Mouse (Mus musculus): ENCODE results near the gene Sh2b3.

Gene Sh2b3

DNA sequence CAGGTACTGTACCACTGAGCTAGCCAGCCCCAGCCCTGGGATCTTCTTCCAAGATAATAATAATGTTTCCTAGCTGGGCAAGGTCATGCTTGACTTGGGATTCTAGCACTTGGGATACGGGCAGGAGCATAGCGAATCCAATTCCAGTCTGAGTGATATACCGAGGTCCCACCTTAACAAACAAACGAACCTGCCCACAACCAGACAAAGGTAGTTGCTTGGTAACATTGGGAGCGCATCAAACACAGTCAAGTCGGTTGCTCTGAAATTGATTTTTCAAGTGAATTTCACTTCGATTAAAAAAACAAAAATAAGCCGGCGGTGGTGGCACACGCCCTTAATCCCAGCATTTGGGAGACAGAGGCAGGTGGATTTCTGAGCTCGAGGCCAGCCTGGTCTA, 8.9 kb upstream of the Sh2b3 start:
- in situ Hi-C loops (cut with MboI; ENCODE audit: low sequenced_read_pairs), result no loop called here

DNA sequence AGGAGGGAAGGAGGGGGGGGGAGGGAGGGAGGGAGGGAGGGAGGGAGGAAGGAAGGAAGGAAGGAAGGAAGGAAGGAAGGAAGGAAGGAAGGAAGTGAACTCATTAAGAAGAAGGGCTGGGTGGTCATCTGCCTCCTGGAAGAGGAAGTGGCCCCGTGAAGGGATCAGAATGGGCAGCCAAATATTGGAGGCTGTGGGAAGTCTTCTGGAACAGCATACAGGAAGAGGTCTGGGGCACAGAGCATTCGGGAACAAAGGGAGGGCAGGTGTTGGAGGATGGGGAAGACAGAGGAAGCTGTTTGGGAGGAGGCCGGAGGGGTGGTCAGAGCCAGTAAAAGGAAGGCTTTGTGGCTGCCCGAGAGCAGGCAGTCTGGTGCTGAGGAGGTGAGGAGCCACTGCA, 7.9 kb upstream of the Sh2b3 start:
- in situ Hi-C loops (cut with MboI; ENCODE audit: low sequenced_read_pairs), result no loop called here

DNA sequence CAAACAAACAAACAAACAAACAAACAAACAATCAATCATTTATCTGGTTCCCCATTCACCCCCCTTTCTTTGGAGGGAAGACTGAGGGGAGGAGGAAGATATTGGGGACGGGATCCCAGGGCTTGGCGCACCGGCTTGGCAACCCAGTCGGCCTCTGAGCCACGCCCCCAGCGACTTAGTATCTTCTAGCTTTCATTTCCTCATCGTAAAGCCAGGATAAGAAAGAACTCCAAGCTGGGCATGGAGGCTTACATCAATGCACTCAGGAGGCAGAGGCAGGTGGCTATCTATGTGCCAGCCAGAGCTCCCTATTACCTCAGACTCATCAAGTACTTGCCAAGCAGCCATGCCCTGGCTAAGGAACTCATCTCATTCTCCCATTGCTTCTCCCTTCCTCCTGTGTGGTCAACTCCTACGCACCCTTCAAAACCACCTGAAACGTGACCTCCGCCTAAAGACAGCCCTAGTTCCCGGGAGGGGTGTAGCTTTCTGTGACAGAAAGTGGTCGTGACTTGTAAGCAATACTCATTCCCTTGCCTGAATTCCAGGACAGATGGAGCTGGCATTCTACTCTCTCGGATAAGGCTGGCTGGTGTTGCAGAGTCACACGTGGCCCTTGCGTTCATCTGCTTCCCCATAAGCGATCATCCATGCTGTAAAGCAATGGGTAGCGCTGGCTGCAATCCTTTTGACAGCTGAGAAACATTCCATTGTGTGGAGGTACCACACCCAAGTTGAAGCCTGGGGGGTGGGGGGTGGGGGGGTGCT, 5.9 kb upstream of the Sh2b3 start:
- in situ Hi-C loops (cut with MboI; ENCODE audit: low sequenced_read_pairs), result no loop called here

DNA sequence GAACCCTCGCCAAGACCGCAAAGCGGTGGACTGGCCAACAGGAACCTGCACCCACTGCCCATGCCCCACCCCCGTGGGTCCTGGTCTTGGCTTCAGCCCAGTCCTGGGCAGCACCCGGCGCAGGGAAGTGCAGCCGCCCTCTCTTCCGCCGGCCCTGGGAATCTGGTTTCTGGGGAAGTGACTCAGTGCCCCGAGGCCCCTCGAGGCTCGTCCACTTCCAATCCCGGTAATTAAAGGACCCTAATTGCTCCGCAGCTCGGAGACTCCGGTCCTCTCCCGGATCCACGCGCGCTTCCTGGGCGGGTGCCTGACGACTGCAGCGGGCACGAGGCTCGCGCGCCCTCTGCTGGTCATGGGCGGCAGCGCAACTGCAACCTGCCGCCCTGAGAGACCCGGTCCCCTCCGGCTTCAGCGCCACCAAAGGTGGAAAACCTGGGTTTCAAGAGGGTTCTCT, 5.2 kb upstream of the Sh2b3 start:
- in situ Hi-C loops (cut with MboI; ENCODE audit: low sequenced_read_pairs), result no loop called here

DNA sequence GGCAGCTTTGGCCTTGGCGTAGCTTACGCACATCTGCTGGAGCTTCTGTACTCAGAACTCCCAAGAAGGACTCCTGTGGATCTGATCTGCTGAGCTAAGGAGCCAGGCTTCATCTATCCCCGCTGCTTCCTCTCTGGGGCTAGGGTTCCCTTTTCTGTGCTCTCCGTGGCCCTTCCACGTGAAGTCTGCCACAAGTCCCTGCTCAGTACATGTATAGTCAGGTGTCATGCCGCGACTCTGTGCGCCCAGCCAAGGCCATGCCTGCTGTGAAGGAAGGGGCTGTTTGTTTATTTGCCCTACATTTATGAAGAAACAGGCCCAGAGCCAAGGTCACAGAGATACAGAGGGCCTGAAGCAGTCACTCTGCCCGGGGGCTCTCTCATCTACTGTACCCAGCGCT, 4.5 kb upstream of the Sh2b3 start:
- in situ Hi-C loops (cut with MboI; ENCODE audit: low sequenced_read_pairs), result no loop called here

DNA sequence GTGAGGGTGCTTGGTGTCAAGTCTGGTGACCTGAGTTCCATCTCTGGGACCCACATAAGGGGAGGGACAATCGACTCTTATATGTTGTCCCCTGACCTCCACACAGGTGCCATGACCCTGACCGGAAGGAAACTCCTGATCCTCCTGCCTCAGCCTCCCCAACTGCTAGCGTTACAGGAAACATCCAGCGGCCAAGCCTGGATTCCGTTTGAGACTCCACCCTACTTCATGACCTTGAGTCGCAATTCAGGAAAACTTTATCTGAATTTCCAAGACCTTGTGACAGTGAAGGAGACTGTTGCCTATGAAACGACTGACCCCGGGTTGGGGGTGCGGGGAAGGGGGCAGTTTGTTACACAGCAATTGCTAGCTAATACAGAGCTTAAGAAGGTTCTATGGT, 4.1 kb upstream of the Sh2b3 start:
- in situ Hi-C loops (cut with MboI; ENCODE audit: low sequenced_read_pairs), result no loop called here

DNA sequence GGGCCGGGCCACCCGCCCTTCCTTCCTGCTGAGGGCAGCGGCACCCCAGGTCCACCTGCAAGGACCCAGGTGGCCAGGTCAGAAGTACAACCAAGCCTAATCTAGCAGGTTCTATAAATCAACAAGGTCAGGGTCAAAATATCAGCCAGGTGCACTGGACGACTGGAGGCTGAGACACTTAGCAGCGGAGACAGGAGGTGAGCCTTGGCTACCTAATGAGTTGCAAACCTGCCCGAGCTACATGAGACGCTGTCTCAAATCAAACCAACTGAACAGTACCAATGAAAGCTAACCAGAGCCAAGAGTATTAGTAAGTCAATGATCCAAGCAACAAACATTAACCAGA, 1.7 kb upstream of the Sh2b3 start:
- in situ Hi-C loops (cut with MboI; ENCODE audit: low sequenced_read_pairs), result no loop called here

DNA sequence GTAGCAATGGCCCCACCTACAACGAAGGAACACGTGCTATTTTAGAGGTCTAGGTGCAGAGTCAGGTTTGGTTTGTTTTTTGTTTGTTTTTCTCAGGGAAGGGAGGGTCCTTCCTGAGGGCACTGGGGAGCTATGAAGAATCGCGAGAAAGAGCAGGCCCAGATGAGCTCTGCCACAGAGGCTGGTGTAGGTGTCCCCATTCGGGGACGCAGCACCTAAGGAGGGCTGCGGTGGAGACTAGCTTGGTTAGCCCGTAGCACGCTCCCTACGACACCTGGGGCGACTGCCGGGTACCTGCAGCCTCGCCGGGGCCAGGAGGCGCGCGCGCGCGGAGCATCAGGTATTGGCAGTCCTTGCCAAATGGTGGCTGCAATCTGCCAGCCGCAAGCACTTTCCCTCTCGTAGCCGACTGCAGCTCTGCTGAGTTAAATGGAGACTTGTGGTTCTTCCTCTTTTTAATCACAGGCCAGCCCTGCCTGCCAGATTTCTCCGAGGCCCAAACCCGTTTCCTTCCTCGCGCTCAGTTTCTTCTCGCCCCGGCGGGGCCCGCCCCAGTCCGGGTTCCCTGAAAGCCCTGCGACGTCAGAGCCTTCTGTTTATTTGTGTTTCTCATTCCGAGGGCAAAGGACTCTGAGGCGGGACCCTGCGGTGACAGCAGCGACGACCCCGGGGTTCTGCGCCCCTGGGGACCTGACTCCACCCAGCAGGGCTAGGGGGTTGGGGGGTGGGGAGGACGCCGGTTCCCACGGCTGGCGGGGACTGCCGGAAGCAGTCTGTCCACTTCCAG, 1.1 kb upstream of the Sh2b3 start:
- in situ Hi-C loops (cut with MboI; ENCODE audit: low sequenced_read_pairs), result no loop called here

DNA sequence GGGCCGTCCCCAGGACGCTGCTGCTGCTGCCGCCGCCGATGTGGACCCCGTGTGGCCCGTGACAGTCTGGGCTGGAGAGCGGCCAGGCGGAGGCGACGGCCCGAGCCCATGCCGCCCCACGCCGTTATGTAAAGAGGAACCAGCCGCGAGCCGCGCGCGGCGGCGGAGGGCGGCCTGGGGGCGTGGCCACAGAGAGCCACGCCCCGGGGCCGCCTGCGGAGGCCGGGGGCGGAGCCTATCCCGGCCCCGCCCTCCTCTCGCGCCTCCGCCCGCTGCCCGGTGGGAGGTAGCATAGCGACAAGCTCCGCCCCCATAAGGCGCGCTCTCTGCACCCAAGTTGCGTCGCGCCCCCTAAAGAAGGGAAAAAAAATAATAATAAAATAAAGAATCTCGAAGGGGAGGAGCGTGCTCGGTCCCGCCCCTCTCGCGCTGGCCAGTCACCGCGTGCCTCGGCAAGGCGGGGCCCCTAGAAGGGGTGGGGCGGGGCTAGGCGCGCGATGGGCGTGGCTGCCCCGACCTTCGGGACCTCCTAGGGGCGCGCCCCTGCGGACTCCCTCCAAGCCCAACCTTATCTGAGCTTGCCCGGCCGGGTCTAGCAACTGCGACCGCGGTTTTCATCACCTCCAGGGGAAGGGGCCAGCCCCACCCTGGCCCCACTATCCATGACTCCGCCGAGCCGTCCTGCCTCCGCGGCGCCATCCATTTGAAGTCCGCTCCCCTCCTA, 592 bp downstream of the Sh2b3 start:
- in situ Hi-C loops (cut with MboI; ENCODE audit: low sequenced_read_pairs), result no loop called here

DNA sequence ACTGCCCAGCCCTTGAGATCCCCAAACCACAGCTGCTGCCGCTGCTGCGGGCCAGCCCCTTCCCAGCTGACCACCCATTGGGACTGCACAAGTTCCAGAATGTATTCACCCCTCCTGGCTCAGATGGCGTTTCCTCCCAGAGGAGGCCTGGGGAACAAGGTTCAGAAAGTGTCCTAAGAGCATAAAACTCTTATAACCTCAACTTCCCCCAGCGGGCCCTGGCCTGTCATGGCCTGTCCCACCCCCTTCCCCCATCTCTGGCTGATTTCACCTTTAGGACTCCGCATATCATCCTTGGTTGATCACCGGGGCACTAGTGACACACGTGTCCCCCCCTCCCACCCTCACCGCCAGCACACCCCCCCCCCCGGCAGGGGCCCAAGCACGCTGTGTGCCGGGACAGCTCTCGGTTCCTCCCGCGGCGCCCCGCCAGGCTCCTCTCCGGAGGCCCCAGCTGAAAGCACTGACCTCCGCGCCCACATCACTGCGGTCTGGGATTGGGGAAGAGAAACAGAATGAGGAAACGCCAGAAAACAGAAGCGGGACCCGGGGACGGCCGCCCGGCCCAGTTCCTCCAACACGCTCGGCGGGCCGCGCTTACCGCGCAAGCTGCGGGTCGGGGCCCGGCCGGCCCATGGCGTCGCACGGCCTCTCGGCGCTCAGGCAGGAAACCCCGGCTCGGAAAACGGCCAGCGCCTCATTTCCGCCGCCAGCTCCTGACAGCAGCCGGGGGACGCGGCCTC, 1.3 kb downstream of the Sh2b3 start:
- in situ Hi-C loops (cut with MboI; ENCODE audit: low sequenced_read_pairs), result no loop called here

DNA sequence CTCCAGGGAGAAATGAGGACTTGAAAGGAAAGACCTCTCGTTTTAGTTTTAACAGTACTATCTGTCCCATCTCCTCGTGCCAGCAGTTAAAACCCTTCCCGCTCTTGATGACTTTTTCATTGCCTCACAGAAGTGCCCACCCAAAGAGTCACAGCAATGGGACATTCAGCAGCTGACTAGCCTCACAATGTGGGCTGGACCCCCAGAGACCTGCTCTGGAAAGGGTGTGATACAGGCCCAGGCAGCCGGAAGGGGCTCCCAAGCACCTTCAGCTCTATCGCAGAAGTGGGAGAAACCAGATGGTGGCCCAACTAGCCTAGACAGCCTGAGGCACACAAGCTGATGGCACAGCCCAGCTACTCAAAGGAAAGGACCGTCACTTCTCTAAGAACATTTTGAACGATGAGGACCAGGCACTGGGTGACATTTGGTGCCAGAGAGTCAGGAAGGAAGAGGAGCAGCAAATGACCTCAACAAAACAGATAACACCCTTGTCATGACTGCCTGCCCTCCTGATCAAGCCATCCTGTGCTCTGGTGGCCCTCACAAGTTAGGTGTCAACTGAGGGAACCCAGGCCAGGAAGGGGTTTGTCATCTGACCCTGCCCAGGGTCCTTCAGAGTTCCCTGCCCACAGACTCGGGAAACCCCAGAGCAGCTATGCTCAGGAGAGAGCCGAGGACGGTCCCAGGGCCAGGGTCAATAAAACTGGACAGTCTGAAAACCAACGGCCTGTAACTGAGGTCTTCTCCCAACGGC, 2.3 kb downstream of the Sh2b3 start:
- in situ Hi-C loops (cut with MboI; ENCODE audit: low sequenced_read_pairs), result no loop called here

DNA sequence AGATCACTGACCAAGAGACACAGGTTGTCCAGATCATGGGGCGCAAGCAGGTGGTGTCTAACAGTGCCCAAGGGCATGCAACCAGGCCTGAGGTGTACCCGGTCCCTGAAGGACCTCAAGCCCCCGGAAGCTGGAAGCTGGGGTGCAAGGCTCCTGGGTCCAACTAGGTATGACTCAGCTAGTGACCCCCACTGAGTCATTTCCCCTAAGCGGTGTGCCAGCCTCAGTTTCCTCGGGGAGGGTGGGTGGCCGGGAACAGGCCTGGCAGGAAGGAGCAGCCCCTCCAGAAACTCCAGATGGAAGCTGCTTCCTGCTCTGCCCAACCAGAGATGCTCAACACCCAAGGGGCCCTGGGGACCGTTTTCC, 3.2 kb downstream of the Sh2b3 start:
- in situ Hi-C loops (cut with MboI; ENCODE audit: low sequenced_read_pairs), result no loop called here

DNA sequence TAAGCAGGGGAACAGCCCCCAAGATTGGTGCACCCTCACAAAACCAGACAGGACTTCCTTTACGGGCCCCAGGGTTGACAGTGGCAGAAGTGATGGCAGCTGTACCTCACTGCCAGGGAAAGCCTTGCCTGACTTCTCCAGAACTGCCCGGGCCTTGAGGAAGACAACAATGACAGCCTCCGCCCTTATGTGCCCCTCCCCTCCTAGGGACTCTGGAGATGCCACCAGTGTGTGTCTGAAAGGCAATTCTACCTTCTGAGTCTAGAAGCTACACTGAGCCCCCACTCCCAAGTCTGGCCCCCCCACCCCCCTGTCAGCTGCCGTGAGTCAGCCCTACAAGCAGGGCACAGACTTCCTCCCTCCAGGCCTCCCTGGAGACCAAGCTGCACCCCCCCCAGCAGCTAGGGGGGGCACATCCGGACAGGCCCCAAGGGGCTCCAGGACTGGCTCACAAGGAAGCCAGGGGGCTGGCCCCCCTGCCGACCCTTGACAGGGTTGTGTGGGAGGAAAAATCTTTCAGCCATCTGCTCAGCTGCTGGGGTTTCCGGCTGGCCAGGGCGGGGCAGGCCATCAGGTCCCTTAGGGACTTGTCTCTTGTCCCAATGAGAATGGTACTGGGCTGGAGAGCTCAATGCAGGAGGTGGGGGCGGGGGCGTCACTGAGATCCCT, 3.7 kb downstream of the Sh2b3 start:
- in situ Hi-C loops (cut with MboI; ENCODE audit: low sequenced_read_pairs), result no loop called here

DNA sequence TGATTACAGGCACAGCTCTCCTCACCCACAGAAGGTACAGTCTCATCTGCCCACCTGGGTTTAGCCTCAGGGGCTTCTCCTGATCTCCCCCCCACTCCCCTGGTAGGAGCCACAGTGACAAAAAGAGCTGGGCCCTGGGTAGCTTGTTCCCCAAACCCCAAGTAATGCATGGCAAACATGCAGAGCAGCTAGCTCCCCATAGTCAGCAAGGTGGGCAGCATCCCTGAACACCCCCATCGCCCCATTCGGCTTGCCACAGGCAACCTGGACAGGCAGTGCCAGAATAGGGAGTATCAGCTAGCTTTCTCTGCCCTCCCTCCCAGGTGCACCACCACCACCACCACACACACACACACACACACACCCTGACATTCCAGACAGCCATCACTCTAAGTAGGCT, 4.3 kb downstream of the Sh2b3 start:
- in situ Hi-C loops (cut with MboI; ENCODE audit: low sequenced_read_pairs), result no loop called here

DNA sequence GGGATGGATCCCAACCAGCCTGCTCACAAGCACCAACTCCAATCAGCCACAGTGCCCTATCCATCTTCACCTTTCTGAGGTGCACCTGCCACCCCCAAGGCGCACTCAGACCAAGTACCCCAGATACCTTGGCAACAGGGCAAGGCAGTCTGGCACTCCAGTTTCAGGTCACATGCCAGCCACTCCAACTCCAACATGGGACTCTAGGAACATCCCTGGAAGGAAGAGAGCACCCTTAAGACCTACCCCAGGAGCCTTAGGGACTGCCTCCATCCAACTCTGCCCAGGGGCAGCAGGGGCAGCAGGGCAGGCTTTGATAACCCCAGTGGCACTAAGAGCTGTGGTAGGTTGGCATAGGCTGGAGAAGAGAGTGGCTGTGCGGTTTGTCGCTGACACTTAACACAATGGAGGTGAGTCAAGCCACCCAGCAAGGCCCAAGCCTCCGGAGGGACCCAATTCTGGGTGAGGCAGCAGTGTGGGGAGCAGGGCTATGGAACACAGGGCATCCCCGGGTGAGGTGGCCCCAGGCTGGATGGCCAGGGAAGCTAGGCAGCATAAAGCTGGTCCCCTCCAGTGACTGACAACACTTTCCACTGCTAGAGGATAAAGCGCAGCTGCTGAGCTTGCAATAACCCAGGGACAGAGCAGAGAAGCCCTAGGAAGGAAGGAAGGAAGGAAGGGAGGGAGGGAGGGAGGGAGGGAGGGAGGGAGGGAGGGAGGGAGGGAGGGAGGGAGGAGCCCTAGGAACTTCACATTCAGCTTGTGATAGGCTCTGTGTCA, 4.9 kb downstream of the Sh2b3 start:
- in situ Hi-C loops (cut with MboI; ENCODE audit: low sequenced_read_pairs), result no loop called here

DNA sequence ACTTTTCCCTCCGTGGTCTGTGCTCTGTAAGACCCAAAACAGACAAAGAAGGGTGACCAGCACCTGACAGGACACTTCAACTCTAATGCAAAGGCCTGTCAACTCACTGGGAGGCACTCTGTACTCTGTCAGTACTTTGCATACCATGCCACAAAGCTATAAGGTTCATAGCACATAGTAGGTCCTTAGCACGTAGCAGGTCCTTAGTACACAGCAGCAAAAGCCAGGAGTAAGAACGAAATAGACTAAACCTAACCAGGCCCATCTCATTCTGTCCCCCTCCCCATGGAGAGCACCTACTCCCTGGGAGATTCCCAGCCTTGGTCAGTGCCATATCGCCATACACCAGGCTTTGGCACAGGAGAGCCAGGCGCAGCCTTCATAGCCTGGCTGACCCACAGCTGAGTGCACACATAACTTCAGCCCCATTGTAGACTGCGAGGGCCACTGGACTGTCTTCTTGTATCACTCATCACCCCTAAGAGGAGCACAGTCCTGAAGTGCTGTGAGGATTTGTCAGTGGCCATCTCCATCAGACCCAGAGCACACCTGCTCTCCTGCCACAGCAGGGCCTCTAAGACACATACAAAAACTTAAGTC, 6.3 kb downstream of the Sh2b3 start:
- in situ Hi-C loops (cut with MboI; ENCODE audit: low sequenced_read_pairs), result no loop called here

DNA sequence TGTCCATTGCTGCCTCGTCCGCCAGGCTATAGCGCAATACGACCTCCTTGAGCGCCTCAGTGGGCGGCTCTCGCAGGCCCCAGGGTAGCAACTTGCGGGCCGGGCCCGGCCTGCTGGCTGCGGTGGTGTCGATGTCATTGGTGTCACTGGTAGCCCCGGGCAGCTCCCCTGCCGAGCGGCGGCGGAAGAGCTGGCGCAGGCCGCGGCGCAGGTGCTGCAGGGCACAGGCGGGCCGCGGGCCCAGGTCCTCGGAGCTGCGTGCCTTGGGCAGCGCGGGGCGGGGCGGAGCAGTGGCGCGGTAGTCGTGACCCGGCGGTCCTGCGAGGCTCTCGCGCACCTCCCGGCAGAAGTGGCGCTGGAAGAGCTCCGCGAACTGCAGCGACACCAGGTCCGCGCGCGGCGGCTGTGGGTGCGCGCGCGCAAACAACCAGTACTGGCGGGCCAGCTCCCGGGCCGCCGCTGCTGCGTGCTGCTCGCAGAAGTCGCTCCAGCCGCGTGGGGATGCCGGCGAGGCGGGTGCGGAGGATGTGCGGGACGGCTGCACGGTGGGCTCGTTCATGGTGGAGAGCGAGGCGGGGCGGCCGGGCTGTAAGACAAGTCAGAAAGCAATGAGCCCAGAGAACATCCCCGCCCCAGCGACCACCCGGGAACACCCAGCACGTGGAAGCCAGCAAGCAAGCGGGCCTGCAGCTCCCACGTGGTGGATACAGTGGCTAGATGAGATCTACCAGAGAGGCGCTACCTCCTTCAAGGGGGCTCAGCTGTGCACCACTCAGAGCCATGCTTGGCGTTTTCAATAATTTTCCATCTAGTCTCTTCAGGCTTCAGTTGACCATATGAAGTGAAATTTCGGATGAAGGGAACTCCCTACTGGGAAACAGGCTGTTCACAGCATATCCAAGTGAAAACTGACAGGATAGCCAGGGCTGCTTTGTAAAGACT, 8.7 kb downstream of the Sh2b3 start:
- in situ Hi-C loops (cut with MboI; ENCODE audit: low sequenced_read_pairs), result no loop called here

DNA sequence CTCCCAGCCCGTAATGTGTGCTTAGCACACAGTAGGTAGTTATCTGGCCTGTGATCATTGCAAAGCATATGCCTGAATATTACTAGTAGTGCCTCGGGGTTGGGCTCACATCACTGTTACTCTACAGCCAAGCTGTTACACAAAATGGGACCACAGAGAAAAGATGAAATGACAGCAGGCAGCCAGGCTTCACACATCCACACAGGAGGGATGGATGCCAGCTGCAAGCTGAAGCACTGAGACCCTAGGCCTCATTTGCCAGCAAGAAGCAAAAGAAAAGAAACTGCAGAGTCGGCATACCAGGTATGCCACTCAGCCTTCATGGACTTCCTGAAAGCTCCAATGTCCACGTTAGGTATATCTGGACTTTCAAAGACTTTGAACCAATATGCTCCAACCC, 9.6 kb downstream of the Sh2b3 start:
- in situ Hi-C loops (cut with MboI; ENCODE audit: low sequenced_read_pairs), result no loop called here
